Mouse (Mus musculus) intestine, postnatal 0 days (tissue): ENCODE data around the gene Lrch4. TPM values are rescaled to one million over a fixed set of nuclear protein-coding genes. Genes with fewer than 3 reads are reported as not detected.
"Not testable (repeated sequence)": the region's sequence is repeated elsewhere in the genome, so short reads cannot be mapped to it uniquely, and the experiment has no call there.

Experiments
- ATAC-seq: fragments of 200-750 bp; cut with Nextera tagmentation; 2 replicates; pipeline ENCODE4 v1.8.0; 2017; ENCODE audit warnings: mild to moderate bottlenecking, moderate TSS enrichment, moderate library complexity
- H3K27ac ChIP-seq: fragments of 300-500 bp; sonication (generic); 2 replicates; pipeline ENCODE4 v1.5.1; 2014; ENCODE audit warnings: mild to moderate bottlenecking, low read depth, low read length, moderate library complexity
- H3K27me3 ChIP-seq: fragments of 300-500 bp; sonication (generic); replicated peaks from 2 replicates; pipeline ENCODE4 v1.6.1; 2014; ENCODE audit warnings: low read length, mixed read lengths; ENCODE audit not compliant: control insufficient read depth, insufficient read depth
- H3K36me3 ChIP-seq: fragments of 300-500 bp; sonication (generic); 2 replicates; pipeline ENCODE4 v1.6.1; 2014; ENCODE audit warnings: mild to moderate bottlenecking, moderate library complexity; ENCODE audit not compliant: control insufficient read depth, insufficient read depth
- H3K4me1 ChIP-seq: fragments of 300-500 bp; sonication (generic); replicated peaks from 2 replicates; pipeline ENCODE4 v1.6.1; 2014; ENCODE audit warnings: antibody characterized with exemption, low read length, mixed read lengths; ENCODE audit not compliant: control insufficient read depth, insufficient read depth
- H3K4me2 ChIP-seq: fragments of 300-500 bp; sonication (generic); replicated peaks from 2 replicates; pipeline ENCODE4 v1.6.1; 2014; ENCODE audit warnings: low read depth, mild to moderate bottlenecking, moderate library complexity
- H3K4me3 ChIP-seq: fragments of 300-500 bp; sonication (generic); 2 replicates; pipeline ENCODE4 v1.5.1; 2014; ENCODE audit warnings: low read depth, low read length
- H3K9ac ChIP-seq: fragments of 300-500 bp; sonication (generic); 2 replicates; pipeline ENCODE4 v1.6.1; 2014; ENCODE audit warnings: mild to moderate bottlenecking, low read depth, low read length
- H3K9me3 ChIP-seq: fragments of 300-500 bp; sonication (generic); 2 replicates; pipeline ENCODE4 v1.6.1; 2016; ENCODE audit warnings: mixed run types; ENCODE audit not compliant: control insufficient read depth
- CTCF ChIP-seq: sonication (generic); IDR thresholded peaks from 2 replicates; pipeline ENCODE4 v1.5.1; 2016; ENCODE audit warnings: low read depth, mild to moderate bottlenecking, control low read depth, antibody characterized with exemption, moderate library complexity
- WGBS: fragments of 180-500 bp; shearing (Covaris S2); extraction: QIAGEN DNeasy Blood & Tissue Kit; methylation state at CpG from one replicate; pipeline ENCODE4 v1.1.7; 2014; 5-methylcytosine and 5-hydroxymethylcytosine counted together
- polyA plus RNA-seq: library from polyadenylated mRNA; unstranded; fragments of >200 nt; fragmentation: Nextera tagmentation; extraction: Ambion mirVana; gene quantifications from 2 replicates; pipeline ENCODE4 v1.2.1, GENCODE M21; 2015

Gene Lrch4
- polyA plus RNA-seq, 1 experiment from 2014 or later = 31.5 TPM

- Histone ChIP-seq H3K9ac (peak overlapping the region; percentile 26; the same call in 1 of the 2 replicates), H3K4me3 (peak overlapping the region; percentile 9; the same call in 1 of the 2 replicates), H3K36me3 (peaks cover 12% of the 10 kb centered on the region), H3K27me3 (no peaks in the 10 kb centered on the region), H3K9me3 (no peaks in the 10 kb centered on the region), H3K27ac (peak overlapping the region; percentile 64), H3K4me1 (peaks cover 10% of the 10 kb centered on the region; the same call in 1 of the 2 replicates), H3K4me2 (peak overlapping the region; percentile 55)
- no peak for ATAC-seq
- no peak for TF ChIP-seq CTCF
- 28% methylated on average over 12 of the region's 12 CpGs for WGBS
These were observed 18.2 kb upstream of the Lrch4 start for GRCm38 (mm10) chr5:137610548-137611244.

- Histone ChIP-seq H3K27ac (peak overlapping the region; percentile 64), H3K4me1 (peaks cover 10% of the 10 kb centered on the region; the same call in 1 of the 2 replicates), H3K27me3 (no peaks in the 10 kb centered on the region), H3K4me3 (0 out of 2 replicates have a peak overlapping the region, but pooled peaks have one; percentile 9), H3K9me3 (no peaks in the 10 kb centered on the region), H3K9ac (peak overlapping the region; percentile 26; the same call in 1 of the 2 replicates), H3K36me3 (peaks cover 6% of the 10 kb centered on the region), H3K4me2 (peak overlapping the region; percentile 55)
- TF ChIP-seq CTCF = no peak
- peak; percentile 16; the same call in 1 of the 2 replicates for ATAC-seq
- 35% methylated on average over 6 of the region's 6 CpGs for WGBS
These were observed 17.7 kb upstream of the Lrch4 start for GRCm38 (mm10) chr5:137611245-137611602.

GRCm38 (mm10) chr5:137613076-137613475, 15.8 kb upstream of the Lrch4 start:
- Histone ChIP-seq H3K4me1 (peaks cover 10% of the 10 kb centered on the region; the same call in 1 of the 2 replicates), H3K4me2 (no peak overlapping the region), H3K4me3 (no peak overlapping the region), H3K9ac (peak overlapping the region; percentile 11; the same call in 1 of the 2 replicates), H3K27me3 (no peaks in the 10 kb centered on the region), H3K27ac (0 out of 2 replicates have a peak overlapping the region, but pooled peaks have one; percentile 57), H3K9me3 (no peaks in the 10 kb centered on the region), H3K36me3 (no peaks in the 10 kb centered on the region)
- 69% methylated on average over 5 of the region's 5 CpGs for WGBS
- TF ChIP-seq CTCF = no peak
- ATAC-seq = 0 out of 2 replicates have a peak, but pooled peaks have one; percentile 2

- H3K9ac ChIP-seq = peak within 1 kb of the TSS; percentile 11; the same call in 1 of the 2 replicates
- ATAC-seq = peak; percentile 86
- H3K27ac ChIP-seq = peak within 1 kb of the TSS; percentile 57; the same call in 1 of the 2 replicates
- WGBS = 22% methylated on average over 11 of the region's 11 CpGs
- peaks cover 10% of the 10 kb centered on the region; the same call in 1 of the 2 replicates for H3K4me1 ChIP-seq
- no peaks in the 10 kb centered on the region for H3K9me3 ChIP-seq
- H3K27me3 ChIP-seq = no peaks in the 10 kb centered on the region
- no peak within 1 kb of the TSS for H3K4me3 ChIP-seq
- no peak within 1 kb of the TSS; the same call in 1 of the 2 replicates for H3K4me2 ChIP-seq
- no peak for TF ChIP-seq CTCF
- H3K36me3 ChIP-seq = no peaks in the 10 kb centered on the region
These were observed 15.4 kb upstream of the Lrch4 start, which contains the start of gene Pcolce for GRCm38 (mm10) chr5:137613550-137613949. Gene Pcolce (minus strand): TSS chr5:137613784.

- WGBS = 96% methylated on average over 2 of the region's 2 CpGs
- H3K9ac ChIP-seq, H3K4me2 ChIP-seq, H3K4me3 ChIP-seq, H3K27me3 ChIP-seq, H3K4me1 ChIP-seq, H3K36me3 ChIP-seq, H3K9me3 ChIP-seq, ATAC-seq, H3K27ac ChIP-seq: not testable (repeated sequence)
- TF ChIP-seq CTCF = peak; percentile 36
These were observed 14.0 kb upstream of the Lrch4 start for GRCm38 (mm10) chr5:137614921-137615320.

- 76% methylated on average over 7 of the region's 7 CpGs for WGBS
- no peak for ATAC-seq
These were observed 13.6 kb upstream of the Lrch4 start for GRCm38 (mm10) chr5:137615347-137615746.

More at GRCm38 (mm10) chr5:137615347-137615746, 13.6 kb upstream of the Lrch4 start:
- Histone ChIP-seq H3K4me3 (no peak overlapping the region), H3K9me3 (no peaks in the 10 kb centered on the region), H3K4me2 (no peak overlapping the region), H3K27me3 (no peaks in the 10 kb centered on the region), H3K36me3 (no peaks in the 10 kb centered on the region), H3K9ac (no peak overlapping the region), H3K4me1 (peaks cover 6% of the 10 kb centered on the region; the same call in 1 of the 2 replicates), H3K27ac (no peak overlapping the region)
- no peak for TF ChIP-seq CTCF
